Mouse (Mus musculus) liver, embryonic 16.5 days (tissue): Measurements from ENCODE around the gene Fat3. TPM values are rescaled to one million over a fixed set of nuclear protein-coding genes. Genes with fewer than 3 reads are reported as not detected.

Experiments
- ATAC-seq: fragments of 200-750 bp; cut with Nextera tagmentation; 2 replicates; pipeline ENCODE4 v1.8.0; 2017; ENCODE audit warnings: low read depth, mild to moderate bottlenecking, moderate number of reproducible peaks, moderate library complexity
- H3K27ac ChIP-seq: fragments of 300-500 bp; sonication (generic); 2 replicates; pipeline ENCODE4 v1.5.1; 2014; ENCODE audit warnings: mild to moderate bottlenecking, low read length
- H3K27me3 ChIP-seq: fragments of 300-500 bp; sonication (generic); 2 replicates; pipeline ENCODE4 v1.6.1; 2014; ENCODE audit warnings: low read depth, low read length, mixed read lengths; ENCODE audit not compliant: control insufficient read depth, insufficient read depth
- H3K36me3 ChIP-seq: fragments of 300-500 bp; sonication (generic); 2 replicates; pipeline ENCODE4 v1.6.1; 2014; ENCODE audit warnings: mild to moderate bottlenecking; ENCODE audit not compliant: control insufficient read depth, insufficient read depth
- H3K4me1 ChIP-seq: fragments of 300-500 bp; sonication (generic); 2 replicates; pipeline ENCODE4 v1.6.1; 2014; ENCODE audit warnings: low read depth, low read length, mixed read lengths; ENCODE audit not compliant: control insufficient read depth
- H3K4me2 ChIP-seq: fragments of 300-500 bp; sonication (generic); 2 replicates; pipeline ENCODE4 v1.6.1; 2014; ENCODE audit warnings: low read depth, low read length, mixed read lengths
- H3K4me3 ChIP-seq: fragments of 300-500 bp; sonication (generic); 2 replicates; pipeline ENCODE4 v1.5.1; 2014; ENCODE audit warnings: low read depth, mild to moderate bottlenecking, low read length
- H3K9ac ChIP-seq: fragments of 300-500 bp; sonication (generic); 2 replicates; pipeline ENCODE4 v1.6.1; 2014; ENCODE audit warnings: low read depth, low read length
- H3K9me3 ChIP-seq: fragments of 300-500 bp; sonication (generic); replicated peaks from 2 replicates; pipeline ENCODE4 v1.6.1; 2016; ENCODE audit warnings: low read length; ENCODE audit not compliant: control insufficient read depth
- WGBS: fragments of 180-500 bp; shearing (Covaris S2); extraction: QIAGEN DNeasy Blood & Tissue Kit; methylation state at CpG from one replicate; pipeline ENCODE4 v1.1.7; 2014; ENCODE audit not compliant: insufficient replicate concordance; 5-methylcytosine and 5-hydroxymethylcytosine counted together
- polyA plus RNA-seq: library from polyadenylated mRNA; unstranded; fragments of >200 nt; fragmentation: Nextera tagmentation; extraction: Ambion mirVana; gene quantifications from 2 replicates; pipeline ENCODE4 v1.2.1, GENCODE M21; 2015

The Fat3 gene
- polyA plus RNA-seq, 1 experiment from 2014 or later = 0.06 TPM

- Histone ChIP-seq H3K36me3 (no peaks in the 10 kb centered on the region), H3K9ac (no peak overlapping the region), H3K4me3 (no peak overlapping the region), H3K4me1 (no peaks in the 10 kb centered on the region), H3K27me3 (no peaks in the 10 kb centered on the region), H3K9me3 (no peaks in the 10 kb centered on the region), H3K4me2 (no peak overlapping the region), H3K27ac (no peak overlapping the region)
- no peak for ATAC-seq
- WGBS = 50% methylated on average over 2 of the region's 2 CpGs
These were observed 426.4 kb downstream of the Fat3 start for GRCm38 (mm10) chr9:16074664-16075063.

- Histone ChIP-seq H3K4me2 (no peak overlapping the region), H3K9ac (no peak overlapping the region), H3K27me3 (no peaks in the 10 kb centered on the region), H3K27ac (no peak overlapping the region), H3K9me3 (no peaks in the 10 kb centered on the region), H3K36me3 (no peaks in the 10 kb centered on the region), H3K4me3 (no peak overlapping the region), H3K4me1 (no peaks in the 10 kb centered on the region)
- 55% methylated on average over 6 of the region's 6 CpGs for WGBS
- no peak for ATAC-seq
These were observed 427.0 kb downstream of the Fat3 start for GRCm38 (mm10) chr9:16074116-16074515.

GRCm38 (mm10) chr9:16063447-16063846, 437.6 kb downstream of the Fat3 start:
- WGBS = 69% methylated on average over 4 of the region's 4 CpGs
- Histone ChIP-seq H3K4me2 (no peak overlapping the region), H3K27ac (no peak overlapping the region), H3K9me3 (no peaks in the 10 kb centered on the region), H3K4me1 (no peaks in the 10 kb centered on the region), H3K27me3 (no peaks in the 10 kb centered on the region), H3K36me3 (no peaks in the 10 kb centered on the region), H3K9ac (no peak overlapping the region), H3K4me3 (no peak overlapping the region)
- no peak for ATAC-seq

- Histone ChIP-seq H3K36me3 (no peaks in the 10 kb centered on the region), H3K4me3 (no peak overlapping the region), H3K9ac (no peak overlapping the region), H3K27me3 (no peaks in the 10 kb centered on the region), H3K4me2 (no peak overlapping the region), H3K4me1 (no peaks in the 10 kb centered on the region), H3K9me3 (no peaks in the 10 kb centered on the region), H3K27ac (no peak overlapping the region)
- no peak for ATAC-seq
These were observed 438.6 kb downstream of the Fat3 start for GRCm38 (mm10) chr9:16062472-16062871.

- no peaks in the 10 kb centered on the region for H3K9me3 ChIP-seq
- H3K27ac ChIP-seq = no peak overlapping the region
- no peak for ATAC-seq
- no peak overlapping the region for H3K9ac ChIP-seq
- H3K4me2 ChIP-seq = no peak overlapping the region
- H3K27me3 ChIP-seq = no peaks in the 10 kb centered on the region
- no peaks in the 10 kb centered on the region for H3K4me1 ChIP-seq
- WGBS = 54% methylated on average over 2 of the region's 2 CpGs
- no peaks in the 10 kb centered on the region for H3K36me3 ChIP-seq
- H3K4me3 ChIP-seq = no peak overlapping the region
These were observed 454.4 kb downstream of the Fat3 start for GRCm38 (mm10) chr9:16046686-16047085.

- WGBS = 47% methylated on average over 3 of the region's 3 CpGs
- no peak overlapping the region for H3K27ac ChIP-seq
- H3K4me2 ChIP-seq = no peak overlapping the region
- no peak overlapping the region for H3K9ac ChIP-seq
- H3K27me3 ChIP-seq = no peaks in the 10 kb centered on the region
- no peaks in the 10 kb centered on the region for H3K36me3 ChIP-seq
- no peaks in the 10 kb centered on the region for H3K4me1 ChIP-seq
- ATAC-seq = no peak
- H3K4me3 ChIP-seq = no peak overlapping the region
- H3K9me3 ChIP-seq = no peaks in the 10 kb centered on the region
These were observed 463.7 kb downstream of the Fat3 start for GRCm38 (mm10) chr9:16037375-16037774.

GRCm38 (mm10) chr9:16036346-16036745, 464.7 kb downstream of the Fat3 start:
- Histone ChIP-seq H3K27ac (no peak overlapping the region), H3K9me3 (no peaks in the 10 kb centered on the region), H3K9ac (no peak overlapping the region), H3K4me3 (no peak overlapping the region), H3K27me3 (no peaks in the 10 kb centered on the region), H3K4me2 (no peak overlapping the region), H3K4me1 (no peaks in the 10 kb centered on the region), H3K36me3 (no peaks in the 10 kb centered on the region)
- ATAC-seq = no peak

GRCm38 (mm10) chr9:16029715-16030285, 471.3 kb downstream of the Fat3 start:
- WGBS = 70% methylated on average over 11 of the region's 11 CpGs

GRCm38 (mm10) chr9:16029066-16029465, 472.0 kb downstream of the Fat3 start:
- no peaks in the 10 kb centered on the region for H3K4me1 ChIP-seq
- H3K4me3 ChIP-seq = no peak overlapping the region
- no peaks in the 10 kb centered on the region for H3K27me3 ChIP-seq
- H3K36me3 ChIP-seq = no peaks in the 10 kb centered on the region
- WGBS = 51% methylated on average over 4 of the region's 4 CpGs
- no peak overlapping the region for H3K27ac ChIP-seq
- H3K9ac ChIP-seq = no peak overlapping the region
- no peaks in the 10 kb centered on the region for H3K9me3 ChIP-seq
- H3K4me2 ChIP-seq = no peak overlapping the region
- no peak for ATAC-seq

More at GRCm38 (mm10) chr9:16029715-16030285, 471.3 kb downstream of the Fat3 start:
- H3K4me2 ChIP-seq = no peak overlapping the region
- no peak overlapping the region for H3K27ac ChIP-seq
- no peak for ATAC-seq
- H3K4me3 ChIP-seq = no peak overlapping the region
- H3K9ac ChIP-seq = no peak overlapping the region
- H3K27me3 ChIP-seq = no peaks in the 10 kb centered on the region
- no peaks in the 10 kb centered on the region for H3K4me1 ChIP-seq
- no peaks in the 10 kb centered on the region for H3K9me3 ChIP-seq
- no peaks in the 10 kb centered on the region for H3K36me3 ChIP-seq
